Mouse (Mus musculus) myocyte (in vitro differentiated cells): ENCODE results near the gene Arhgap31. TPM values are rescaled to one million over a fixed set of nuclear protein-coding genes. Genes with fewer than 3 reads are reported as not detected.
"Not testable (repeated sequence)": the region's sequence is repeated elsewhere in the genome, so short reads cannot be mapped to it uniquely, and the experiment has no call there.

Experiments
- H3K27me3 ChIP-seq: one replicate; pipeline ENCODE4 v1.6.1; 2011; ENCODE audit not compliant: control insufficient read depth, insufficient read depth, insufficient read length
- H3K36me3 ChIP-seq: one replicate; pipeline ENCODE4 v1.6.1; 2011; ENCODE audit not compliant: control insufficient read depth, insufficient read depth
- H3K4me2 ChIP-seq: one replicate; pipeline ENCODE4 v1.6.1; 2011; ENCODE audit warnings: low read depth, control low read depth
- H3K4me3 ChIP-seq: one replicate; pipeline ENCODE4 v1.5.1; 2011; ENCODE audit warnings: mild to moderate bottlenecking, control low read depth, moderate library complexity
- H3K79me2 ChIP-seq: one replicate; pipeline ENCODE4 v1.6.1; 2011; ENCODE audit not compliant: control insufficient read depth, insufficient read depth
- H3ac ChIP-seq: one replicate; pipeline ENCODE4 v1.6.1; 2011; ENCODE audit not compliant: control insufficient read depth, insufficient read length
- CEBPB ChIP-seq: IDR thresholded peaks from 2 replicates; pipeline ENCODE4 v1.6.1; 2011; ENCODE audit warnings: mild to moderate bottlenecking, moderate library complexity; ENCODE audit not compliant: poor library complexity, insufficient read depth, severe bottlenecking
- E2F4 ChIP-seq: IDR thresholded peaks from one replicate; pipeline ENCODE4 v1.6.1; 2011; ENCODE audit warnings: mild to moderate bottlenecking, control low read depth, moderate library complexity; ENCODE audit not compliant: insufficient read depth
- MAX ChIP-seq: IDR thresholded peaks from one replicate; pipeline ENCODE4 v1.6.1; 2011; ENCODE audit warnings: low read depth, mild to moderate bottlenecking, control low read depth
- MYOD1 ChIP-seq, 3 experiments: IDR thresholded peaks; one replicate each; pipeline ENCODE4 v1.6.1; 2011; ENCODE audit warnings: control low read depth in 2 of 3, low read depth in 2 of 3, mild to moderate bottlenecking in 2 of 3, moderate library complexity in 1 of 3; ENCODE audit not compliant: insufficient read length in 2 of 3, control insufficient read depth in 1 of 3
- MYOG ChIP-seq, 3 experiments: IDR thresholded peaks; one replicate each; pipeline ENCODE4 v1.6.1; 2011; ENCODE audit warnings: control low read depth in 2 of 3, low read depth in 2 of 3, mild to moderate bottlenecking in 2 of 3; ENCODE audit not compliant: insufficient read length in 2 of 3, control insufficient read depth in 1 of 3, insufficient read depth in 1 of 3
- POLR2A ChIP-seq: IDR thresholded peaks from one replicate; pipeline ENCODE4 v1.6.1; 2011; ENCODE audit warnings: low read depth, mild to moderate bottlenecking, control low read depth, moderate library complexity; ENCODE audit not compliant: insufficient read length
- POLR2AphosphoS2 ChIP-seq: IDR thresholded peaks from one replicate; pipeline ENCODE4 v1.6.1; 2011; ENCODE audit warnings: low read depth, control low read depth; ENCODE audit not compliant: insufficient read length
- REST ChIP-seq: IDR thresholded peaks from one replicate; pipeline ENCODE4 v1.6.1; 2011; ENCODE audit warnings: mild to moderate bottlenecking, control low read depth, moderate library complexity; ENCODE audit not compliant: insufficient read depth, insufficient read length
- SRF ChIP-seq: IDR thresholded peaks from one replicate; pipeline ENCODE4 v1.6.1; 2011; ENCODE audit warnings: low read depth; ENCODE audit not compliant: control insufficient read depth, insufficient read length
- TCF12 ChIP-seq: IDR thresholded peaks from one replicate; pipeline ENCODE4 v1.6.1; 2011; ENCODE audit warnings: mild to moderate bottlenecking, control low read depth; ENCODE audit not compliant: poor library complexity, insufficient read depth, severe bottlenecking
- TCF3 ChIP-seq: IDR thresholded peaks from one replicate; pipeline ENCODE4 v1.6.1; 2011; ENCODE audit warnings: low read depth, control low read depth; ENCODE audit not compliant: insufficient read length
- USF1 ChIP-seq: IDR thresholded peaks from one replicate; pipeline ENCODE4 v1.6.1; 2011; ENCODE audit warnings: low read depth, mild to moderate bottlenecking, control low read depth, moderate library complexity
- polyA plus RNA-seq: library from polyadenylated mRNA; unstranded; fragments of >200 nt; fragmentation: generic; extraction: Trizol; gene quantifications from one replicate; pipeline ENCODE4 v1.2.1, GENCODE M21; 2012; ENCODE audit warnings: missing spikeins

The Arhgap31 gene
- polyA plus RNA-seq, 1 experiment = 5.8 TPM

DNA sequence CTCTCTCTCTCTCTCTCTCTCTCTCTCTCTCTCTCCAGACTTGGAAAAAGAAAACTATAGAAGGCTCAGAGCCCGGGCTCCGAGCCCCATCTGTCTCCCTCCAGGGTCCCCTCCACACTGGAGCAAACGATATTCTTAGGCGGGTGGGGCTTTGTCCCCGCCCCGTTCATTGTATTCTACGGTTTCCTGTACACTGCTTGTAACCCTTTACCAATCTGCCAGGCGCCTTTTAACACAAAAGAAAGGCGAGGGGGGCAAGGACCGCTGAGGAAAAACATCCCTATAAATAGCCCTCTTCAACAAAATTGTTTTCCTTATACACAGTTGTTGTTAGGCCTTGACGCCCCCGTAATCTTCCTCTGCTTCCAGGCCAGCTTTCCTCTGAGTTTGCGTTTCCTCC is 11.9 kb upstream of the Arhgap31 start:
- H3K4me2 ChIP-seq = no peak overlapping the region
- no peak for TF ChIP-seq TCF12
- no peak for TF ChIP-seq CEBPB
- no peak for TF ChIP-seq REST
- no peak for TF ChIP-seq E2F4
- no peak for TF ChIP-seq MYOD1 (IDR thresholded peaks at IDR 0.05; ENCODE audit: control insufficient read depth in 1 of 3, insufficient read length in 2 of 3, low read depth in 2 of 3)
- TF ChIP-seq SRF = no peak
- TF ChIP-seq POLR2AphosphoS2 = no peak
- no peak for TF ChIP-seq POLR2A
- TF ChIP-seq MAX = no peak
- no peak for TF ChIP-seq MYOG (IDR thresholded peaks at IDR 0.05; ENCODE audit: control insufficient read depth in 1 of 3, insufficient read depth in 1 of 3, insufficient read length in 2 of 3, low read depth in 2 of 3)
- no peak for TF ChIP-seq USF1
- TF ChIP-seq TCF3 = no peak
- H3K79me2 ChIP-seq = no peaks in the 10 kb centered on the region
- H3ac ChIP-seq = no peak overlapping the region
- H3K4me3 ChIP-seq = no peak overlapping the region
- no peaks in the 10 kb centered on the region for H3K27me3 ChIP-seq
- no peaks in the 10 kb centered on the region for H3K36me3 ChIP-seq

DNA sequence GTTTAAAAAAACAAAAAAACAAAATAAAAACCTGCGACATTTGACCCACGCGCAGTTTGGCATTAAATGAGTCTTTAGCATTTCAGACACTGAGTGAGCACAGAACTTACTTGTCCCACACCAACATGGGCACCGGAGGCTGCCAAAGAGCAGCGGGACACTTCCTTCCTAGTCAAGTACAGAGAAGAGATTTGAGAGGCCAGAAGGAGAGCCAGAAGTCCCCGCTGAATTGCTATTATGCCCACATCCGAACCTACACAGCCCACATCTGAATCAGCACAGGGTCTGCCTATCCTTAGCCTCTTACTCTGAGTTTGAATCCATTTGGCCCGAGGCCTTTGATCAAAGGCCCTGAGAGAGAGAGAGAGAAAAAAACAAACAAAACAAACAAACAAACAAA is 11.2 kb upstream of the Arhgap31 start:
- Histone ChIP-seq H3K36me3 (no peaks in the 10 kb centered on the region), H3K4me2 (no peak overlapping the region), H3ac (no peak overlapping the region), H3K79me2 (no peaks in the 10 kb centered on the region), H3K27me3 (no peaks in the 10 kb centered on the region), H3K4me3 (no peak overlapping the region)
- no peak for TF ChIP-seq REST
- no peak for TF ChIP-seq MYOG (IDR thresholded peaks at IDR 0.05; ENCODE audit: control insufficient read depth in 1 of 3, insufficient read depth in 1 of 3, insufficient read length in 2 of 3, low read depth in 2 of 3)
- no peak for TF ChIP-seq CEBPB
- TF ChIP-seq TCF3 = no peak
- TF ChIP-seq E2F4 = no peak
- TF ChIP-seq POLR2AphosphoS2 = no peak
- TF ChIP-seq SRF = no peak
- no peak for TF ChIP-seq MAX
- no peak for TF ChIP-seq POLR2A
- no peak for TF ChIP-seq MYOD1 (IDR thresholded peaks at IDR 0.05; ENCODE audit: control insufficient read depth in 1 of 3, insufficient read length in 2 of 3, low read depth in 2 of 3)
- no peak for TF ChIP-seq USF1

DNA sequence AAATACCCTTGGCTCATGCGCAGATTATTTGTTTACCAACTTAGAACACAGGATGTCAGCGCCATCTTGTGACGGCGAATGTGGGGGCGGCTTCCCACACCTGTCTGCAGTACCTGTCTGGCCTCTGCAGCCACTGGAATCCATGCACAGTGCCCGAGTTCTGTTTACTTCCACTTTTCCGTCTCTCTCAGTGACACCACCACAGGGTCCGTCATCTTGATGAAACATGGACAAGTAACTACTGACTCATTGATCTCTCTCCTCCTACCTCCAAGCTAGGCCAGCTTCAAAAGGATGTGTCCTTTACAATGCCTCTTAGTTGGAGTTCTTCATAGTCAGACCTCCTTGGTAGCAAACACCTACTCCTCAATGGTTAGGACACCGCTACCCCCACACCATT is 8.3 kb upstream of the Arhgap31 start:
- no peak overlapping the region for H3K4me2 ChIP-seq
- no peaks in the 10 kb centered on the region for H3K36me3 ChIP-seq
- H3K4me3 ChIP-seq = no peak overlapping the region
- TF ChIP-seq E2F4 (no peak), SRF (no peak), MYOD1 (IDR thresholded peaks at IDR 0.05; ENCODE audit: control insufficient read depth in 1 of 3, insufficient read length in 2 of 3, low read depth in 2 of 3) (no peak), CEBPB (no peak)
- H3ac ChIP-seq = no peak overlapping the region
- no peaks in the 10 kb centered on the region for H3K27me3 ChIP-seq
- H3K79me2 ChIP-seq = no peaks in the 10 kb centered on the region

DNA sequence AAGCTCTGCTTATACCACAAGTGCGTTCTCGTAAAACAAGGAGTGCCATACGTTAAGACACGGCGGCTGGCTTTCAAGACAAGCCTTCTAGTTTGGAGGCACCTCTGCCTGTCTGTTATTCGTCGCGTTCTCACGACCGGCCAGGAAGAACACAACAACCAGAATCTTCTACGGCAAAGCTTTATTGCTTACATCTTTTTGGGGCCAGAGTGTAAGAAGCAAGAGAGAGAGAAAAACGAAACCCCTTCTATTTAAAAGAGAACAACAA is 1.1 kb upstream of the Arhgap31 start:
- not testable (repeated sequence) for H3K36me3 ChIP-seq, H3K4me2 ChIP-seq, H3ac ChIP-seq, H3K27me3 ChIP-seq
- Histone ChIP-seq H3K4me3 (peak overlapping the region; percentile 81), H3K79me2 (peaks cover 31% of the 10 kb centered on the region)

DNA sequence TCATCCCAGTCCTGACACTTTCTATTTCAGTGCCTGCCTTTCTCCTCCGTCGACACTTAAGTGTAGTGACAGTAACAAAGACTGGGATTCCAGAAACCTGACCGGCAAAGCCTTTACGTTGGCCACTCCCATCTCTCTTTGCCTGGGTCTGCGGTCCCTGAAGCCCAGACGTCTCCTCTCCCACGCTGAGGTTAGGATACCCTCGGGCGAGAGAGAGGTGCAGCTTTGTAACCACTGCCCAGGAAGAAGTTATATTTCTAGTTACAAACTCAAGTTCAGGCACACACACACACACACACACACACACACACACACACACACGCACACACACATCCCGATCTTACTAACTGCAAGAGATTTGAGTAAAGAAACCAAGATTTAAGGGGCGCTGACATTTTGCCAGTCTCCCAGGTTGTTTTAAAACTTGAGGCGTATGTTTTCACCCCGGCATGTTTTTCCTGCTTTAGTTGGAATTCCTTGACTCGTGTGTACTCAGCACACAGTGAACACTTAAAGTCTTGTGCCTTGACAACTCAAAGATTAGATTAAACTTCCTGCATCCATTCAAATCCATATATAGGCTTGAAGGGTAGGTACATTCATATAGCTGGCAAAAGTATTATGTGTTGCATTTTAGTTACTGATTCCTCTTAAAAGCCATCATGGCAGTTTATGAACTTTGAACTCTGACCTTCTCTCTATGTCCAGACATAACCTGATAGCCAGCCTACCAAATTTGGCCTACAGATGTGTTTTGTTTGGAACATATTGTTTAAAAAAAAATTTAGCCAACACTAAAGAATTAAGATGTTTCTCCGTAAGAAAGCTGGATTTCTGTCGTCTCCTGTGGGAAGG is 557 bp upstream of the Arhgap31 start:
- Histone ChIP-seq H3K27me3 (no peaks in the 10 kb centered on the region), H3ac (peak overlapping the region; percentile 74), H3K4me2 (peak overlapping the region; percentile 95), H3K79me2 (peaks cover 36% of the 10 kb centered on the region), H3K36me3 (no peaks in the 10 kb centered on the region), H3K4me3 (peak overlapping the region; percentile 81)
- TF ChIP-seq MAX (no peak), CEBPB (no peak), REST (no peak)
